Mouse (Mus musculus) erythroblast, embryonic 14.5 days (primary cell): Measurements from ENCODE around the gene Bach2.

Source experiments
- GATA1 ChIP-seq: IDR thresholded peaks from 2 replicates; pipeline ENCODE4 v1.6.1; 2012; ENCODE audit warnings: low read length, inconsistent platforms, mixed read lengths
- TAL1 ChIP-seq: IDR thresholded peaks from 3 replicates; pipeline ENCODE4 v1.6.1; 2012; ENCODE audit warnings: low read length, inconsistent platforms, mixed read lengths

DNA sequence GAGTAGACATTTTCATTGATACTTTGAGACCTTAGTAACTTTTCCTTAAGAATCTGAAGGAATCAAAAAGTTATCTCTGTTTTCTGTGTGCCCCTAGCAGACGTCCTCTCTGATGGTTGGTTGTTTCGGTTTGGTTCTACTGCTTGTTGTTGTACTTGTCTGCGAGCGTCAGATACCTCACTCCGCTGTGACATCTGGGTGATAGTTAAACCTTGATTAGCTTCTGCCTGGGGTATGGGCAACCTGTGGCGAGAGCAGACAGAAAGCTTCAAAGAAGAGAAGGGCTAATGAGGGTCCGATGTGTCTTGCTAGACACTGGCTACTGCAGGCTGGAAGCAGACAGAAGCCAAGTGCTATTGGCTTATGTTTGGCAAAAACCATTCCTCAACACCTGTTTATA lies 186.5 kb downstream of the Bach2 start:
- TF ChIP-seq TAL1 (no peak), GATA1 (no peak)
